Mouse (Mus musculus): ENCODE measurements around the gene Kremen2. TPM values are rescaled to one million over a fixed set of nuclear protein-coding genes. Genes with fewer than 3 reads are reported as not detected.

Kremen2 gene
- polyA plus RNA-seq, 1 experiment, result 0.65 TPM

GRCm38 (mm10) chr17:23725477-23725876 is 20.2 kb downstream of the Kremen2 start:
- TF ChIP-seq POLR2A (IDR thresholded peaks at IDR 0.05; ENCODE audit: low read depth, low read length) (no peak), CTCF (IDR thresholded peaks at IDR 0.05; ENCODE audit: extremely low read depth, insufficient read depth, insufficient read length, insufficient replicate concordance) (no peak)
- Histone ChIP-seq H3K27ac (ENCODE audit: insufficient read depth, low read length) (no peak overlapping the region), H3K4me1 (ENCODE audit: control insufficient read depth, insufficient read depth, insufficient read length) (peaks cover 4% of the 10 kb centered on the region; the same call in 1 of the 2 replicates), H3K4me3 (ENCODE audit: extremely low read depth, insufficient read depth, insufficient read length) (no peak overlapping the region), H3K36me3 (ENCODE audit: control insufficient read depth, insufficient read depth, low read length) (no peaks in the 10 kb centered on the region), H3K27me3 (ENCODE audit: control insufficient read depth, insufficient read depth, low read length) (no peaks in the 10 kb centered on the region)
- WGBS, result 49% methylated on average over 4 of the region's 4 CpGs
- DNase-seq (ENCODE audit: low read depth in 1 of 2, low spot score in 2 of 2), result no peak

DNA sequence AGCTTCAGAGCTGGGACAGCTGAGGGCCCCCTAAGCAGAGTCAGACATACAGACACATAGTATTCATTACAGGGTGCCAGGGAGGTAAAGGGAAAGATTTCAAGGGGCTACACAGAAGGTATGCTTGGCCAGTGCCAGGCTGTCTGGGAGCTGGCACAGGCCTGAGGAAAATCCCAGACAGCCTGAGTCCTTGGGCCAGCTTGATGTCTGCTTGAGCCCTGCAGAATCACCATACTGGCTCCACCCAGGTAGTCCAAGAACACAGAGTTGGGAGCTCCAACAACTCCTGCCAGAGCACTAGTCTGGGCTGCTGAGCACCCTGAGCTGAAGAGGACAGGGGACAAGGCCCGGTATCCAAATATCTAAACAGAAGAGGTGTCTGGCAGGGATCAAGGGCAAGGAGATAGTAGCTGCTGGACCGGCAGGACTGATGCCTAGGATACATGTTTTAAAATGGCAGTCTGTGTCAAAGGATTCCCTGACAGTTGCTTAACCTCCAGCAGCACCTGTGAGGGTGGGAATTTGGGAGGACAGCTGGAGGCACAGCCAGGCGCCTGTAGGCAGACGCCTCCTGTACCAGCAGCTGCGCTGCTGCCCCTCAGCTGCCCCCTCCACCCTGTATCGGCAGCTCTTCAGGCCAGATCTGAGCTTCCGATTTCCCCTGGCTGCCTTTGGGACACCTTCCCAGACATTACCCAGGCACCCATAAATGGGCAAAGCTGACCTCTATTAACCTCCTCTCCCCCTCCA is 23.1 kb downstream of the Kremen2 start, which contains the start of gene 1520401A03Rik:
TSS of gene 1520401A03Rik (minus strand) at position 408 of the 750 bp plus-strand sequence.
- no peak within 1 kb of the TSS for H3K27ac ChIP-seq (ENCODE audit: insufficient read depth, low read length)
- DNase-seq (ENCODE audit: low read depth in 1 of 2, low spot score in 2 of 2), result no peak
- 91% methylated on average over 7 of the region's 7 CpGs for WGBS
- H3K27me3 ChIP-seq (ENCODE audit: control insufficient read depth, insufficient read depth, low read length), result no peaks in the 10 kb centered on the region
- peaks cover 4% of the 10 kb centered on the region; the same call in 1 of the 2 replicates for H3K4me1 ChIP-seq (ENCODE audit: control insufficient read depth, insufficient read depth, insufficient read length)
- H3K4me3 ChIP-seq (ENCODE audit: extremely low read depth, insufficient read depth, insufficient read length), result no peak within 1 kb of the TSS
- no peaks in the 10 kb centered on the region for H3K36me3 ChIP-seq (ENCODE audit: control insufficient read depth, insufficient read depth, low read length)
- TF ChIP-seq POLR2A (IDR thresholded peaks at IDR 0.05; ENCODE audit: low read depth, low read length) (no peak), CTCF (IDR thresholded peaks at IDR 0.05; ENCODE audit: extremely low read depth, insufficient read depth, insufficient read length, insufficient replicate concordance) (no peak)

- no peak for DNase-seq (ENCODE audit: low read depth in 1 of 2, low spot score in 2 of 2)
- Histone ChIP-seq H3K4me1 (ENCODE audit: control insufficient read depth, insufficient read depth, insufficient read length) (peaks cover 4% of the 10 kb centered on the region; the same call in 1 of the 2 replicates), H3K36me3 (ENCODE audit: control insufficient read depth, insufficient read depth, low read length) (no peaks in the 10 kb centered on the region), H3K4me3 (ENCODE audit: extremely low read depth, insufficient read depth, insufficient read length) (no peak overlapping the region), H3K27ac (ENCODE audit: insufficient read depth, low read length) (no peak overlapping the region), H3K27me3 (ENCODE audit: control insufficient read depth, insufficient read depth, low read length) (no peaks in the 10 kb centered on the region)
- WGBS, result 86% methylated on average over 2 of the region's 2 CpGs
- no peak for TF ChIP-seq POLR2A (IDR thresholded peaks at IDR 0.05; ENCODE audit: low read depth, low read length)
- TF ChIP-seq CTCF (IDR thresholded peaks at IDR 0.05; ENCODE audit: extremely low read depth, insufficient read depth, insufficient read length, insufficient replicate concordance), result no peak
These were observed 23.7 kb downstream of the Kremen2 start for GRCm38 (mm10) chr17:23721886-23722285.

GRCm38 (mm10) chr17:23719455-23719854 is 26.2 kb downstream of the Kremen2 start:
- TF ChIP-seq CTCF (IDR thresholded peaks at IDR 0.05; ENCODE audit: extremely low read depth, insufficient read depth, insufficient read length, insufficient replicate concordance) (no peak), POLR2A (IDR thresholded peaks at IDR 0.05; ENCODE audit: low read depth, low read length) (no peak)
- Histone ChIP-seq H3K4me1 (ENCODE audit: control insufficient read depth, insufficient read depth, insufficient read length) (no peaks in the 10 kb centered on the region), H3K27me3 (ENCODE audit: control insufficient read depth, insufficient read depth, low read length) (no peaks in the 10 kb centered on the region), H3K4me3 (ENCODE audit: extremely low read depth, insufficient read depth, insufficient read length) (no peak overlapping the region), H3K36me3 (ENCODE audit: control insufficient read depth, insufficient read depth, low read length) (no peaks in the 10 kb centered on the region), H3K27ac (ENCODE audit: insufficient read depth, low read length) (no peak overlapping the region)
- WGBS, result 73% methylated on average over 1 of the region's 1 CpGs
- DNase-seq (ENCODE audit: low read depth in 1 of 2, low spot score in 2 of 2), result no peak

- Histone ChIP-seq H3K36me3 (ENCODE audit: control insufficient read depth, insufficient read depth, low read length) (no peaks in the 10 kb centered on the region), H3K4me1 (ENCODE audit: control insufficient read depth, insufficient read depth, insufficient read length) (no peaks in the 10 kb centered on the region), H3K4me3 (ENCODE audit: extremely low read depth, insufficient read depth, insufficient read length) (no peak overlapping the region), H3K27ac (ENCODE audit: insufficient read depth, low read length) (no peak overlapping the region), H3K27me3 (ENCODE audit: control insufficient read depth, insufficient read depth, low read length) (no peaks in the 10 kb centered on the region)
- 84% methylated on average over 2 of the region's 2 CpGs for WGBS
- TF ChIP-seq CTCF (IDR thresholded peaks at IDR 0.05; ENCODE audit: extremely low read depth, insufficient read depth, insufficient read length, insufficient replicate concordance), result no peak
- TF ChIP-seq POLR2A (IDR thresholded peaks at IDR 0.05; ENCODE audit: low read depth, low read length), result no peak
- DNase-seq (ENCODE audit: low read depth in 1 of 2, low spot score in 2 of 2), result no peak
These were observed 28.6 kb downstream of the Kremen2 start for GRCm38 (mm10) chr17:23717003-23717402.

GRCm38 (mm10) chr17:23706212-23706611 is 39.4 kb downstream of the Kremen2 start:
- no peaks in the 10 kb centered on the region for H3K4me1 ChIP-seq (ENCODE audit: control insufficient read depth, insufficient read depth, insufficient read length)
- no peak overlapping the region for H3K4me3 ChIP-seq (ENCODE audit: extremely low read depth, insufficient read depth, insufficient read length)
- peak; percentile 34 to 64 for DNase-seq (ENCODE audit: low read depth in 1 of 2, low spot score in 2 of 2)
- no peak overlapping the region for H3K27ac ChIP-seq (ENCODE audit: insufficient read depth, low read length)
- no peak for TF ChIP-seq POLR2A (IDR thresholded peaks at IDR 0.05; ENCODE audit: low read depth, low read length)
- TF ChIP-seq CTCF (IDR thresholded peaks at IDR 0.05; ENCODE audit: extremely low read depth, insufficient read depth, insufficient read length, insufficient replicate concordance), result peak; percentile 90; the same call in 1 of the 2 replicates
- no peaks in the 10 kb centered on the region for H3K36me3 ChIP-seq (ENCODE audit: control insufficient read depth, insufficient read depth, low read length)
- peaks cover 4% of the 10 kb centered on the region for H3K27me3 ChIP-seq (ENCODE audit: control insufficient read depth, insufficient read depth, low read length)
- 3% methylated on average over 3 of the region's 3 CpGs for WGBS

GRCm38 (mm10) chr17:23705525-23706104 is 40.0 kb downstream of the Kremen2 start:
- TF ChIP-seq POLR2A (IDR thresholded peaks at IDR 0.05; ENCODE audit: low read depth, low read length) (no peak), CTCF (IDR thresholded peaks at IDR 0.05; ENCODE audit: extremely low read depth, insufficient read depth, insufficient read length, insufficient replicate concordance) (no peak)
- Histone ChIP-seq H3K27me3 (ENCODE audit: control insufficient read depth, insufficient read depth, low read length) (peaks cover 4% of the 10 kb centered on the region), H3K4me3 (ENCODE audit: extremely low read depth, insufficient read depth, insufficient read length) (no peak overlapping the region), H3K27ac (ENCODE audit: insufficient read depth, low read length) (no peak overlapping the region), H3K4me1 (ENCODE audit: control insufficient read depth, insufficient read depth, insufficient read length) (no peaks in the 10 kb centered on the region), H3K36me3 (ENCODE audit: control insufficient read depth, insufficient read depth, low read length) (no peaks in the 10 kb centered on the region)
- 83% methylated on average over 7 of the region's 7 CpGs for WGBS
- no peak for DNase-seq (ENCODE audit: low read depth in 1 of 2, low spot score in 2 of 2)

All from spleen, adult 2 months (tissue).